Mouse (Mus musculus) T-helper 17 cell (primary cell): ENCODE measurements around the gene Sorbs1.

ENCODE experiments used
- in situ Hi-C, 2 experiments: fragments of 300-600 bp; cut with MboI, MseI; formaldehyde crosslinking; loops; 1 replicate in 1 of 2; 2 replicates in 1 of 2; pipeline ENCODE4 v1.15.1; 2025; ENCODE audit warnings: high pct_unique_total_duplicates in 2 of 2

The Sorbs1 gene

GRCm38 (mm10) chr19:40487561-40487960, 26.0 kb downstream of the Sorbs1 start:
- in situ Hi-C loops = no loop called here

DNA sequence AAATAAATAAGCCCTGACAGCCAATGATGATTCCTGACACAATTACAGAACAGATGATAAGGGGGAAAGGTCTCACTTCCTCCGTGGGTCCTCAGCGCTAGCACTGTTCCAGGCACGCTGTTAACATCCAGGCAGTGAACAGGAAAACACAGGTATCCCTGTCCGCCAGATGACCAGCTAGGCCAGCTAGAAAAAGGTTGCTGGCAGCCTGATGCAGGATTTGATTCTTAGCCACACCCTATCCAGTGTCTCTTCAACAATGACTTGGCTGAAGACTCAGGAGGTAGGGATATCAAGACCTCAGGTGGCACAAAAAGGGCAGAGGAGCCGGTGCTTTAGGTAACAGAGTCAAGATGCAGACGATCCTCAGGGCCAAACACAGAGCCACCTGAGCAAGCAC, 32.5 kb downstream of the Sorbs1 start:
- in situ Hi-C loops = no loop called here

GRCm38 (mm10) chr19:40478161-40478575, 35.4 kb downstream of the Sorbs1 start:
- in situ Hi-C loops = no loop called here

GRCm38 (mm10) chr19:40477445-40477941, 36.1 kb downstream of the Sorbs1 start:
- in situ Hi-C loops = no loop called here

- in situ Hi-C loops = no loop called here
Measured at GRCm38 (mm10) chr19:40476491-40476890, 37.1 kb downstream of the Sorbs1 start.

DNA sequence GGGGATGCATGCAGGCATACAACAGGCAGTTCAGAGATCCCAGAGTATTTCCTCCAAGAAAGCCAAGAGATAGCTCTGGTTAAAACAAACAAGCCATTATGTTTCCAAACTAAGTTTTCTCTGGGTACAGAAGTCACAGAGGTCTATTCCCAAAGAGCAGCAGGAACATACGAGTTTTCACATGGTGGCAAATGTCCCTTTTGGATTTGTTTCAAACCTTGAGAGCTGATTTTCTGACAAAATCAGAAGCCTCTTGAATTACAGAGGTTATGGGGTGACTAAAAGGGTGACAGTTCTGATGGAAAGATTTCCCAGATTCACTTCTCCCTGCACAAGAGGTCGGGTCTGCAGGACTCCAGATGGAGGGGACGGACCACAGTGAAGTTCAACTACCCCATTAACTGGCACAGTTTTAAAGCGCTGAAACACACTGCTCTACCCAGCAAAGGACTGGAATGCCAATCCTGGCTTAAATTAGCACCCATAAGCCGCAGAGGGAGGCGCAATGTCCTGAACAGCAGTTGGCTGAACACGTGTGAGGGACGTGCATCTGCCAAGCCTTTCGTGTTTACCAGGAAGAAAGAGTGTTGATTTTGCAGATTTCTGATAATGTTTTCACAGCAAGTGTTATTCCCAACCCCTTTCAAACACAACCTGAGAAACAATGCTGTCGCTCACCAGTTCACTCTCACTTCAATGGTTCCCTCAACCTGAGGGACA, 41.9 kb downstream of the Sorbs1 start:
- in situ Hi-C loops = no loop called here

DNA sequence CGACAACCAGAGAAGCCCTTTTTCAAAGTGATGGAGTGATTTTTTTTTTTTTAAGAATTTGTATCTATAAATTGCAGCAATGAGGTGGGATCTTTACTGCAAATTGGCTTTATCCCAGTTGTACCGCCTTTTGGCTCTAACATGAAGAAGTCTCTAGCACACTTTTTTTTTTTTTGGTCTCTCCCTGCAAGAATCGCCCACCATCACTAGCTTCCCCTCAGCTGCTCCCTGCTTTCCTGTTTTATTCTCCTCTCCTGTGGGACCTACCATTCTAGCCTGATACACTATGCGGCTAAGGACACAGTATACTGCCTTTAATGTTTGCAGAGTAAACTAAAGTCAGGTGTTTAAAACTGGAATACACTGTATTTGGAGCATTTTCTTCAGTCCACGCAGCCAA, 43.8 kb downstream of the Sorbs1 start:
- in situ Hi-C loops = no loop called here

GRCm38 (mm10) chr19:40468308-40468707, 45.3 kb downstream of the Sorbs1 start:
- in situ Hi-C loops = no loop called here

DNA sequence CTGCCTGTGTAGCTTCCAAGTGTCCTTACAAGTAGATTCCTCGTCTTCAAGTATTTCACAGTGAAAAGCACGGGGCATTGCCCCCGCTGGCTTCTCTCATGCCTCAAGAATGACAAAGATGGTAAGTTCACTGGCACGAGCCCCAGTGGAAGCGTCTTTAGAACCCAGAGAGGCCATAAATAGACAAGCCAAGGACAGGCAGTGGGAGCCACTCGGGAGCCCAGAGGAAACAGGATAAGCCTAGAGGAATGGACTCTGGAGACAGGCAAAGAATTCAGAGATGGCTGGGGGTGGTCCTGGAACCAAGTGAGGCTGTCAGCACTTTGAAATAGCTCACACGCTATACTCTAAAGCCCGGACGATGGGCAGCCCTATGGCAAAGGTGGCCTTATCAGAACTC, 45.8 kb downstream of the Sorbs1 start:
- in situ Hi-C loops = no loop called here

DNA sequence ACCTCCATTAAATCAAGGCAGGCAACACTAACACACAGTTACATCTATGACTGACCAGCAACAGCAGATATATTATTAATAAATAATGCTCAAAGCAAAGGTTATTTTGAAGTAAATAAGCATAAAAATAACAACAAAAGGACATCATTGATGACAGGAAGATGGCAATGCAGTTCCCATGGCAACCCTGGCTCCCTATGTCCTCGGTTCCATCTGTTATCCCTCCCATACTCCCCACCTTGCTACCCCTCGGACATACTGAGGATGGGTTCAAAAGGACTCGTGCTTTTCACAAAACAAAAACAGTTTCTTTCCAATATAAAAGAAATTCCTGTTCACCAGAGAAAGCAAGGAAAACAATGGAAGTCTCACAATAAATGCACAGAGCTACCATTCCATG, 48.2 kb downstream of the Sorbs1 start:
- in situ Hi-C loops = no loop called here

GRCm38 (mm10) chr19:40464408-40464807, 49.2 kb downstream of the Sorbs1 start:
- in situ Hi-C loops = no loop called here

DNA sequence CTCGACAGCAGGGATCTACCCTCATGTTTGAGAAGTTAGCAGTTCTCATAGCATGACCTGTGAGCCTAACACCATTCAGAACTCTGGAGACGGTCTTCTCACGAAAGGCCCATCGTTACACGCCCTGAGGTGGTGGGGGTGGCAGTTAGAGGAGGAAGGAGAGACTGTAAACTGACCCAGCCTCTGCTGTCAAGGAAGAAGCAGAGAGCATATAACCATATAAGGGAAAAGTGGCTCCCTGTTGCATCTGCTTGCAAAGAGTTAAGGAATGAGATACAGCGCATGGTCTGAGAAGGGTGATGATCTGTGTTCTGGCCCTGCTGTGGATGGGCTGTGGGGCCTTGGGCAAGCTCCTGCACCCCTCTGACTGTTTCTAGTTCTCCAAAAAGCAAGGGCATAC, 50.7 kb downstream of the Sorbs1 start:
- in situ Hi-C loops = no loop called here

GRCm38 (mm10) chr19:40462481-40462880, 51.1 kb downstream of the Sorbs1 start:
- in situ Hi-C loops = no loop called here

GRCm38 (mm10) chr19:40461662-40462061, 51.9 kb downstream of the Sorbs1 start:
- in situ Hi-C loops = no loop called here

GRCm38 (mm10) chr19:40460854-40461490, 52.6 kb downstream of the Sorbs1 start:
- in situ Hi-C loops = no loop called here

DNA sequence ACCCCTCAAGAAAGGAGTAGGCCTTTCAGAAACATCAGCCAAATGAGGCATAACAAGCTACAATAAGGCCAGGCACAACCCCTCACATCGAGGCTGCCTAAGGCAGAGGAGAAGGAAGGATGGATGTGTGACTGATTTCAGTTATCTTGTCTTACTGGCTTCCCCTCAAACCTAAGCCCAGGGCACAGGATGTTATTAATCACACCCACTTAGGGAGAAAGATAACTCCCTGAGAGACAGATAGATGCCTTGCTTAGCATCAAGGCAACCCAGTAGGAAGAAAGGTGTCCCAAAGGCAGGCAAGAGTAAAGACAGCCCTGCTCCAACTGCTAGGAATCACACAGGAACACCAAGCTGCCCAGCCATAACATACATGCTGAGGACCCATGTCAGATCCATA, 54.2 kb downstream of the Sorbs1 start:
- in situ Hi-C loops = no loop called here

DNA sequence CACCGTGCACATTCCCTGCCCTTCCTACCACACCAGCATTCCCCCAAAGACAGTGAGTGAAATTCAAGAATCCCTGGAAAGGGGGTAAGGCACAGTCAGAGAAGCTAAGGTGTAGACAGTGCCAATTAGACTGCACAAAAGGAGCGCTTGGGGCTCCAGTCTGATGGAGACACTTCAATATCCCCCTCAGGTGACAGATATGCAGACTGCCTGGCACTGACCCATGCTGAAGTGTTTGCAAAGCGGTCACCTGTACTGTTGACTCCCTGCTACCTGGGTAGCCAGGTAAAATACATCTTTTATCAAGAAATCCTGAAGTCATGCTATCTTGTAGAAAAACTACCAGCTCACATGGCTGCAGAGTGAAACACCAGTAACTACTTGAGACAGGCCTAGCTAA, 54.8 kb downstream of the Sorbs1 start:
- in situ Hi-C loops = no loop called here

DNA sequence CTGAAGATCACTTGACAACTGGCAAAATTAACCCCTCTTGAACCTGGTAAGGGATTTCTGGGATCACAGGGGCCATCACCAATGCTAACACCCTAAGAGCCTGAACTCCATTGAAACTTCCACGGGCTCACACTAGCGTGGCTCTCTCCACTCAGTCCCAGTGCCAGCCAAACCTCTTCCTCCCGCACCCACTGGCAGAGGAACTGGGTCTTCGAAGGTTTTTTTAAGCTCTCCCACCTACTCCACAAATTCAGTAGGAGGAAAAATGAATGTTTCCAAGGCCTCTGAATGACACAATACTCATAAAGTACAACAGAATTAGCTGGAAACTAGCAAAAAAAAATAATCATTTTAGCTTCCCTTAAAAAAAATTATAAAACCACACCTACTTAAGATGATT, 58.3 kb downstream of the Sorbs1 start:
- in situ Hi-C loops = no loop called here

- in situ Hi-C loops = no loop called here
Measured at GRCm38 (mm10) chr19:40454096-40454495, 59.5 kb downstream of the Sorbs1 start.

DNA sequence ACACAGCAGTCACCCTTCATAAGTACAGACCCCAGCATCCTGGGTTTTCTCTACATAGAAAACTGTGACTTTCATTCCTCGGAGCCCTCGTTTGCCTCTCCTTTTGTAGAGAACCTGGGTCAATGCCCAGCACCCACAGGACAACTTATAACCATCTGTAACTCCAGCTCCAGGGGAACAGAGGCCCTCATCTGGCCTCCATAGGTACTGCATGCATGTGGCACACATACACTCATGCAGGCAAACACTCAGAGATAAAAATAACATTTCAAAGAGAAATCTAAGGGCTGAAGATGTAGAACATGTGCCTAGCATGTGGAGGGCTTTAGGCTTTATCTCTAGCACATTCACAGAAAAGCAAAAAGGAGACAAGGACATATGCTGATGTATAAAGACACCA, 61.4 kb downstream of the Sorbs1 start:
- in situ Hi-C loops = no loop called here

GRCm38 (mm10) chr19:40451307-40451706, 62.3 kb downstream of the Sorbs1 start:
- in situ Hi-C loops = no loop called here

DNA sequence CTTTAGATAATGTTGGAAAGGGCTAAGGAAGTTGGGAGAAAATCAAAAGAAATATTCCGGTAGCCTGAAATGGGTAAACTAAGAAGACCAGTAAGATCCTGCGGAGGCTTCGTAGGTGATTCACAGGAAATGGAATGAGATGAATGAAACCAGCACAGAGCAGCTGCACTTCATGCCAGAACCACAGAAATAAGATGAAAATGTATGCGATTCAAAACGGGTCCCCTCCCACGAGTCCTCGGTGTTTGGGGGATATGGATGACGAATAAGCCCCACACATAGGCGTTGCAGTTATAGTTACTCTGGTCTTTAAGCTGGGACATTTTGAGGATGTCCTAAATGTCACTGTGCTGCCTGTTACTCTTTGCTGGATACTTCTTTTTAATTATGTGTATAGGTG, 67.1 kb downstream of the Sorbs1 start:
- in situ Hi-C loops = loop anchor here in 1 of 2 experiments (10.0 kb wide), 1 partner anchor 58 kb away; no protein-coding TSS in a partner anchor

DNA sequence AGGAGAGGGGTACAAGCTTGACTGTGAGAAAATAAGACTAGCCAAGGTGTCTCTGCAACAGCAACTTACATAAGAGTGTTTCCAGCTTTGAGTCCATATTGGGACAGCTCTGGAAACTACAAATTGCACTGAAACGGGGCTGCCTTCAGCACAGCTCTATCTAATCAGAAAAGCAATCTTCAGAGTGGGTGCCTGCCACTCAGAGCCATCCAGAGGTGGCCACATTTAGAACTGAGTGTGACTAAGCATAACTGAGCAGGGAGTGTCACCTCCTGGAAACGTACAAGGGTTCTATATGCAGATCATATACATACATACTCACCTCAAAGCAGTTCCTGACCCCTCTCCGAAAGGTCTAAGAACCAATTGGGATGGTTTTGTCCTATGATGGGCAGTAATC, 71.2 kb downstream of the Sorbs1 start:
- in situ Hi-C loops = loop anchor here in 1 of 2 experiments (10.0 kb wide), 1 partner anchor 62 kb away; no protein-coding TSS in a partner anchor
